ENCODE assay signal across 20 mouse cellular contexts in genomic region chr6:143057601-143058000, GRCm38 (mm10). TPM values are rescaled to one million over a fixed set of nuclear protein-coding genes. Genes with fewer than 3 reads are reported as not detected.
DNase-seq lines count a peak whose midpoint lies in the region; TF ChIP-seq lines count a peak whose summit lies in the region.
"Had no signal": no experiment of that assay in that cellular context is flagged by ENCODE, and none has a peak within 500 bp of the region (broad histone marks: within the 10 kb centered on the region; RNA-seq: fewer than 3 reads in every experiment).

No protein-coding gene starts in this region.

- H3K4me1 ChIP-seq in lung, adult 2 months (ENCODE audit: control insufficient read depth, insufficient read depth, low read length) = no peaks in the 10 kb centered on the region
- H3K4me1 ChIP-seq: embryonic facial prominence, embryonic 13.5 days; forebrain, embryonic 12.5 days; heart, embryonic 15.5 days; hindbrain, embryonic 13.5 days had no signal

- TF ChIP-seq POLR2A in lung, adult 2 months (IDR thresholded peaks at IDR 0.05; ENCODE audit: borderline replicate concordance, extremely low read depth, low read depth, low read length) = no peak

- peak; percentile 81 for DNase-seq in heart, adult 11 months
- DNase-seq in heart, adult 8-10 months (ENCODE audit: low spot score) = no peak
- peak; percentile 6 for DNase-seq in lung, postnatal 25 days (ENCODE audit: low spot score)
- DNase-seq in lung, adult 2 months = no peak
- peak; percentile 65 for DNase-seq in brain, adult 2 months (ENCODE audit: low read depth, low spot score)
- peak; percentile 24 for DNase-seq in layer of hippocampus, adult 9-10 months (ENCODE audit: low spot score)
- no peak for DNase-seq in Muller cell, postnatal 12 days (ENCODE audit: inconsistent ontology term)
- DNase-seq in kidney, adult 8-10 months = no peak
- DNase-seq: adrenal gland, postnatal 14 days; cerebellum, adult 18-20 months; cerebellum, adult 9-11 months; cerebellum, postnatal 36 days; gastrocnemius, adult 2 months; gastrocnemius, postnatal 25 days; heart, adult 18-20 months; heart, postnatal 14 days had no signal

- WGBS in lung, adult 2 months = 77% methylated on average over 5 of the region's 5 CpGs

- no peak overlapping the region for H3K4me3 ChIP-seq in lung, adult 2 months (replicated peaks; ENCODE audit: extremely low read depth, low read depth, low read length)
- H3K4me3 ChIP-seq: embryonic facial prominence, embryonic 13.5 days; forebrain, embryonic 12.5 days; gastrocnemius, adult 2 months; heart, embryonic 15.5 days; hindbrain, embryonic 13.5 days had no signal

- no peak for TF ChIP-seq CTCF in lung, adult 2 months (IDR thresholded peaks at IDR 0.05; ENCODE audit: insufficient read depth, low read length)

RNA-seq across cellular contexts. Expression of gene C2cd5, which starts 42.3 kb away (rescaled TPM):
- 10 to 100 TPM; 13.3 to 15.3 (median 13.6) TPM for total RNA-seq in heart, adult 8-10 months (2022)
- polyA plus RNA-seq in lung, adult 2 months (2012; rRNA removed) = 10.1 and 16.7 TPM in 2 replicates

Comparison
In these comparisons a context has a peak if more than half of its experiments do, and no peak if none do; other contexts are left out.
1. DNase-seq: peak in heart, adult 11 months (single experiment), lung, postnatal 25 days (single experiment), brain, adult 2 months (single experiment) and layer of hippocampus, adult 9-10 months (single experiment); none in heart, adult 8-10 months (single experiment), lung, adult 2 months (single experiment), Muller cell, postnatal 12 days (single experiment) and kidney, adult 8-10 months (0 of 2).